Mouse (Mus musculus) kidney, adult 2 months (tissue): ENCODE measurements around the gene Rpia.

Experiments used
- CTCF ChIP-seq: fragments of 200-500 bp; conservative IDR thresholded peaks from 2 replicates; pipeline ENCODE4 v1.5.1; 2011; ENCODE audit warnings: low read depth, mild to moderate bottlenecking, control low read depth, low read length, moderate library complexity, mixed read lengths; ENCODE audit not compliant: insufficient read depth, insufficient read length
- POLR2A ChIP-seq: fragments of 200-500 bp; IDR thresholded peaks from one replicate; pipeline ENCODE4 v1.6.1; 2011; ENCODE audit warnings: low read depth, low read length, control low read depth

DNA sequence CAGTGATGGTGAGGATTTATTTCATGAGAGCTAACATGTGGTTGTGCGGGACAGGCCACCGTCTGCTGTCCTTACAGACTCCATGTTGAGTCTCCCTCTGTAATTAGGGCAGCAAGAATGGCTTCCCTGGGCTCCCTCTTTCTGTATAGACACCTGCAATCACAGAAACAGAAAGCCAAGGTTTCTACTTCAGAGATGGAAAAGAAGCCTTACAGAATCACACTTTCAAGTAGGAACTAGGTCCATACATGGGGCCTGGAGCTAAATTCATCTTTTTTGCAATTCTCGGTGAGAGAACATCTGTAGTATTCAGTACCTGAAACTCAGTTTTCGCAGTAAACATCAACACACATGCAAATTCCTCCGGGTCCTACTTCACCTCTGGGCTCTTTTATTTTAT lies 44.3 kb downstream of the Rpia start:
- TF ChIP-seq POLR2A, result no peak
- no peak for TF ChIP-seq CTCF
